Mouse (Mus musculus) liver, embryonic 14 days (tissue): ENCODE data around the gene Chp2. TPM values are rescaled to one million over a fixed set of nuclear protein-coding genes. Genes with fewer than 3 reads are reported as not detected.

Experiments
- polyA plus RNA-seq: library from polyadenylated mRNA; depleted of rRNA; stranded (reverse); fragments of >200 nt; gene quantifications from 2 replicates; pipeline ENCODE4 v1.2.3, GENCODE M21; 2012; rRNA removed

The Chp2 gene
- polyA plus RNA-seq, result 0.97 and 1.1 TPM in 2 replicates

GRCm38 (mm10) chr7:122219315-122219801 is at the start of gene Chp2:
Gene Chp2, plus strand, starts transcription at chr7:122219496.

GRCm38 (mm10) chr7:122186043-122186442 is 33.3 kb upstream of the Chp2 start, which contains the start of gene Ern2:
Gene Ern2, minus strand, starts transcription at chr7:122186207.

Other genes starting within 250 kb of the Chp2 start
- gene Cog7, start 237.8 kb upstream of the Chp2 start, polyA plus RNA-seq, result 6.0 and 6.9 TPM in 2 replicates
- gene Gga2, start 198.3 kb upstream of the Chp2 start, polyA plus RNA-seq, result 18.0 and 23.2 TPM in 2 replicates
- gene Ubfd1, start 152.3 kb upstream of the Chp2 start, polyA plus RNA-seq, result 11.3 and 13.3 TPM in 2 replicates
- gene Ears2, start 152.2 kb upstream of the Chp2 start, polyA plus RNA-seq, result 3.6 and 4.1 TPM in 2 replicates
- gene Ndufab1, start 117.6 kb upstream of the Chp2 start, polyA plus RNA-seq, result 74.9 and 89.4 TPM in 2 replicates
- gene Palb2, start 86.5 kb upstream of the Chp2 start, polyA plus RNA-seq, result 9.3 and 9.5 TPM in 2 replicates
- gene Dctn5, start 86.5 kb upstream of the Chp2 start, polyA plus RNA-seq, result 31.4 and 36.7 TPM in 2 replicates
- gene Plk1, start 60.1 kb upstream of the Chp2 start, polyA plus RNA-seq, result 55.1 and 65.3 TPM in 2 replicates
- not detected in 2 replicates for gene Ern2, start 33.3 kb upstream of the Chp2 start, polyA plus RNA-seq
- 1.3 and 2.0 TPM in 2 replicates for gene Prkcb, start 69.3 kb downstream of the Chp2 start, polyA plus RNA-seq